Mouse (Mus musculus): ENCODE data around the gene Mpp6.

DNA sequence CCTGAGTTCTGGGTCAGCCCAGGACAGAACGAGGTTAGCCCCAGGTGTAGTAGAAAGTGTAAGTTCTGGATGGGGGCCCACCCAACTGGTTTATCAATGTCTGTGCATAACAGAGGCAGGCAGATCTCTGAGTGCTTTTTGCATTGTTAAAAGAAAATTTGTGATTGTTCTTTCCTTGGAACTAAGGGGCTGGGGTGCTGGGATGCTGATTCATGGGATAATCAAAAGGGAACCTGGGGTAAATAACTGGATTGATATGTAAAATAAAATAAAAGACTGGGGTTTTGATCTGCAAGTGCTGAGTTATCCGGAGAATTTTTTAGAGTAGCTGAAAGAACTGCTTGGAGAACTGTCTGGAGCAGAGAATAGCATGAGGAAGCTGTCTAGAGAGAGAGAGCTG is 14.2 kb downstream of the Mpp6 start:
- TF ChIP-seq NRF1 (IDR thresholded peaks at IDR 0.05; ENCODE audit: low read depth, low read length) = no peak
- no peak for TF ChIP-seq GABPA (IDR thresholded peaks at IDR 0.05; ENCODE audit: insufficient replicate concordance, low read depth, low read length)
- TF ChIP-seq ETS1 (conservative IDR thresholded peaks at IDR 0.05; ENCODE audit: low read depth, low read length) = no peak
- no peak for TF ChIP-seq USF2 (conservative IDR thresholded peaks at IDR 0.05; ENCODE audit: low read depth, low read length)
- TF ChIP-seq ZMIZ1 (IDR thresholded peaks at IDR 0.05; ENCODE audit: low read depth, low read length) = no peak
- TF ChIP-seq MAFK (IDR thresholded peaks at IDR 0.05; ENCODE audit: insufficient replicate concordance, low read length) = no peak
- no peak for TF ChIP-seq ZKSCAN1 (IDR thresholded peaks at IDR 0.05; ENCODE audit: borderline replicate concordance, low read depth, low read length)
- TF ChIP-seq ZC3H11A (IDR thresholded peaks at IDR 0.05; ENCODE audit: low read depth, low read length) = no peak
- no peak for TF ChIP-seq MEF2A (IDR thresholded peaks at IDR 0.05; ENCODE audit: borderline replicate concordance, low read depth, low read length)

Measured in CH12.LX (cell line).